Mouse (Mus musculus) bone marrow macrophage, adult 2 months (primary cell): ENCODE results near the gene Tatdn2.

Experiments
- CTCF ChIP-seq: IDR thresholded peaks from 2 replicates; pipeline ENCODE4 v1.5.1; 2012; ENCODE audit warnings: low read depth, mild to moderate bottlenecking, low read length, moderate library complexity
- POLR2A ChIP-seq: IDR thresholded peaks from 2 replicates; pipeline ENCODE4 v1.6.1; 2012; ENCODE audit warnings: mild to moderate bottlenecking, low read depth, low read length, borderline replicate concordance

DNA sequence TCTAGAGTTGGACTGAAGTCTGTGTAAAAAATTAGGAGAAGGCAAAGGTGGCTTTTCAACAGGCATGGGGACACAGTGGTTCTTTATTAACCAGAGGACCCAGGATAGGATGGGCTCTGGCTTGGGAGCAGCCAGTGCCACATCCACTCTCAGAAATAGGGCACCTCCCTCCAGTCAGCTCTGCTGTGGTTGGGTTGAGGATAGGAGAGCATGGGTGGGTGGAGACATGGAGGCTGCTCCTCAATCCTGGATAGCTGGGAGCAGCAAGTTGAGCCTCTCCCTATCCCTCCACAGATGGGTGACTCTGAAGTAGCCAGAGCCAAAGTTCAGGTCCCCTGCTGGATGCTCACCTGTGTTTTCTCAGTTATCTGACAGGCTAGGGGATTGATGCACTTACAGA is 48.3 kb downstream of the Tatdn2 start:
- TF ChIP-seq POLR2A (no peak), CTCF (no peak)
